Mouse (Mus musculus) forebrain, embryonic 15.5 days (tissue): ENCODE results near the gene Negr1. TPM values are rescaled to one million over a fixed set of nuclear protein-coding genes. Genes with fewer than 3 reads are reported as not detected.

Experiments
- ATAC-seq: fragments of 200-750 bp; cut with Nextera tagmentation; replicated peaks from 2 replicates; pipeline ENCODE4 v1.8.0; 2017; ENCODE audit warnings: mild to moderate bottlenecking, moderate TSS enrichment, moderate library complexity
- H3K27ac ChIP-seq: fragments of 300-500 bp; sonication (generic); replicated peaks from 2 replicates; pipeline ENCODE4 v1.5.1; 2015; ENCODE audit warnings: mild to moderate bottlenecking, inconsistent platforms
- H3K27me3 ChIP-seq: fragments of 300-500 bp; sonication (generic); 2 replicates; pipeline ENCODE4 v1.6.1; 2015; ENCODE audit warnings: inconsistent platforms
- H3K36me3 ChIP-seq: fragments of 300-500 bp; sonication (generic); 2 replicates; pipeline ENCODE4 v1.6.1; 2015; ENCODE audit warnings: mild to moderate bottlenecking, inconsistent platforms
- H3K4me1 ChIP-seq: fragments of 300-500 bp; sonication (generic); 2 replicates; pipeline ENCODE4 v1.6.1; 2015; ENCODE audit warnings: inconsistent platforms
- H3K4me2 ChIP-seq: fragments of 300-500 bp; sonication (generic); replicated peaks from 2 replicates; pipeline ENCODE4 v1.6.1; 2015; ENCODE audit warnings: mild to moderate bottlenecking, inconsistent platforms
- H3K4me3 ChIP-seq: fragments of 300-500 bp; sonication (generic); 2 replicates; pipeline ENCODE4 v1.5.1; 2015; ENCODE audit warnings: mild to moderate bottlenecking, inconsistent platforms
- H3K9ac ChIP-seq: fragments of 300-500 bp; sonication (generic); replicated peaks from 2 replicates; pipeline ENCODE4 v1.6.1; 2015; ENCODE audit warnings: mild to moderate bottlenecking, inconsistent platforms
- H3K9me3 ChIP-seq: fragments of 300-500 bp; sonication (generic); 2 replicates; pipeline ENCODE4 v1.6.1; 2016; ENCODE audit warnings: inconsistent platforms
- WGBS: fragments of 180-500 bp; shearing (Covaris S2); methylation state at CpG from one replicate; pipeline ENCODE4 v1.1.7; 2015; ENCODE audit warnings: mixed read lengths; 5-methylcytosine and 5-hydroxymethylcytosine counted together
- polyA plus RNA-seq: library from polyadenylated mRNA; unstranded; fragments of >200 nt; fragmentation: Nextera tagmentation; extraction: Ambion mirVana; gene quantifications from 2 replicates; pipeline ENCODE4 v1.2.1, GENCODE M21; 2015

Gene Negr1
- polyA plus RNA-seq, 1 experiment from 2014 or later = 40.4 TPM

DNA sequence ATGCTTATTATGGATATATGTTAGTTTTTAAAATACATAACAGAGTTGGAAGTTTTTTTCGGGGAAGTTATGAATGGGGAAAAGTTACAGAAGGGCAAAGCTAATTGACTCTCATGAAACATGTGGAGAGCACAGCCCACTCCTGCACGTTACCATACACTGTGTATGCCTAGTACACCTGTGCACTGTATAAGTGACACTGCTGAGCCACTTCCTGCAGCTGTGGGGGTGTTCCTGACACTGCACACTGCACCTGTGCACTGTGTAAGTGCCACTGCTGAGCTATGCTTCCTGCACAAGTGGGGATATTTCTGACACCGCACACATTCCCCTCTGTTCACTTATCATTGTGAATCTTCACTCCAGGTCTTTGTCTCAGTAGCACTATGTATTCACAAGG lies 261.4 kb downstream of the Negr1 start:
- Histone ChIP-seq H3K4me1 (no peaks in the 10 kb centered on the region), H3K4me2 (no peak overlapping the region), H3K36me3 (no peaks in the 10 kb centered on the region), H3K27me3 (no peaks in the 10 kb centered on the region), H3K9me3 (no peaks in the 10 kb centered on the region), H3K9ac (no peak overlapping the region), H3K4me3 (no peak overlapping the region), H3K27ac (no peak overlapping the region)
- no peak for ATAC-seq
- 84% methylated on average over 3 of the region's 3 CpGs for WGBS

GRCm38 (mm10) chr3:156833920-156834319 lies 272.3 kb downstream of the Negr1 start:
- H3K9me3 ChIP-seq = no peaks in the 10 kb centered on the region
- no peaks in the 10 kb centered on the region for H3K27me3 ChIP-seq
- no peaks in the 10 kb centered on the region for H3K36me3 ChIP-seq
- ATAC-seq = peak; percentile 80
- no peak overlapping the region for H3K4me2 ChIP-seq
- H3K4me3 ChIP-seq = no peak overlapping the region
- no peak overlapping the region for H3K9ac ChIP-seq
- no peaks in the 10 kb centered on the region for H3K4me1 ChIP-seq
- H3K27ac ChIP-seq = no peak overlapping the region
- WGBS = 27% methylated on average over 3 of the region's 3 CpGs

DNA sequence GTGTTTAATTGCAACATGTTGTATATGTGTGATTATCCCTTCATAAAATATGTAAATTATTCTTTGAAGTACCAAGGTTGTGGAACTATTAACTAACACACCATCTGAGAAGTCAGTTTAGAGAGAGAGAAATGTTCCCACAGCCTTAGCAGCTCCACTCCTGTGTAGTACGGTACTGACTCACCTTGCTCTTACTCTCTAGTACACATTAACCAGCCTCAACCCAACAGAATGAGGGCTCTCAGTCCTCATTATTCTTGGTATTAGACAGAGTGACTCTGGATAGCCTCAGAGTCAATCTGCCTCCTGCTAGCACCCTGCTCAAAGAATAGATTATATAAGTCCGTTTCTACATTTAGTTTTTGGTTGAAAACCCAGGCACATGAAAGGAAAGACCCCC lies 277.0 kb downstream of the Negr1 start:
- no peak overlapping the region for H3K4me2 ChIP-seq
- no peak overlapping the region for H3K4me3 ChIP-seq
- no peaks in the 10 kb centered on the region for H3K4me1 ChIP-seq
- H3K36me3 ChIP-seq = no peaks in the 10 kb centered on the region
- no peak overlapping the region for H3K27ac ChIP-seq
- no peak for ATAC-seq
- no peaks in the 10 kb centered on the region for H3K9me3 ChIP-seq
- 67% methylated on average over 2 of the region's 2 CpGs for WGBS
- no peaks in the 10 kb centered on the region for H3K27me3 ChIP-seq
- H3K9ac ChIP-seq = no peak overlapping the region

- no peak overlapping the region for H3K27ac ChIP-seq
- 83% methylated on average over 2 of the region's 2 CpGs for WGBS
- H3K4me1 ChIP-seq = peaks cover 3% of the 10 kb centered on the region; the same call in 1 of the 2 replicates
- H3K4me2 ChIP-seq = no peak overlapping the region
- H3K9ac ChIP-seq = no peak overlapping the region
- no peaks in the 10 kb centered on the region for H3K27me3 ChIP-seq
- H3K4me3 ChIP-seq = no peak overlapping the region
- H3K36me3 ChIP-seq = no peaks in the 10 kb centered on the region
- no peaks in the 10 kb centered on the region for H3K9me3 ChIP-seq
- ATAC-seq = no peak
Observed at GRCm38 (mm10) chr3:156848385-156848784, 286.8 kb downstream of the Negr1 start.

GRCm38 (mm10) chr3:156851921-156852320 lies 290.3 kb downstream of the Negr1 start:
- no peak for ATAC-seq
- Histone ChIP-seq H3K4me2 (no peak overlapping the region), H3K36me3 (no peaks in the 10 kb centered on the region), H3K4me3 (no peak overlapping the region), H3K27ac (no peak overlapping the region), H3K4me1 (peaks cover 3% of the 10 kb centered on the region; the same call in 1 of the 2 replicates), H3K9me3 (no peaks in the 10 kb centered on the region), H3K9ac (no peak overlapping the region), H3K27me3 (no peaks in the 10 kb centered on the region)
- 53% methylated on average over 3 of the region's 3 CpGs for WGBS

DNA sequence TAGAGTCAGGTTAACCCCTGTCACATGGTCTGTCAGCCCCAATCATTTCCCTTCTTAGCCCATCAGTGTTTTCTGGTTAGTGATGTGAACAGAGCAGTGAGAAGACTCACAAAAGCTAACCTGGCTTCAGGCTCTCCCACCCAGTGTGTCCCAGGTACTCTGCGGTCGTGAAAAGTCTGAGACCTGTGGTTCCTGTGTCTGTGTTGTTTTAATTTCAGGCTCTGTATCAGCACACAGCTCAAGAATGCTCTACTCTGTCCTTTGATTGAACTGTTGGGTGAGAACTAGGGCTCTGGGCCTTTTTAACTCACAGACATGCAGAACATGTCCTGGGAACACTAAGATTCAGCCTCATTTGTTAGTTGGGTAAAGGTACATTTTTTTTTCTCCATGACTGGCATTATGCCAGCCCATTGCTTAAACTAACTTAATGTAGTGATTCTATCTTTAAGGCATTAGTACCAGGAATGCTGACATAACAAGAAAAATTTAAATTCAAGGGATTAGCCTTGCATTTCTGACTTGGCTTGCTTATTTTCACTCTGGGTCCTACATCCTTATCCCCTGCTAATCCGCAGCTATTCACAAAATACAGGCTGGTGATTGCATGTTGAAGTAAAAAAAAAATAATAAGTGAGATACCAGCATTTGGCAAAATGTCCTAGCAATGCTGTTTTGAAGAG lies 308.8 kb downstream of the Negr1 start:
- no peak overlapping the region for H3K9ac ChIP-seq
- no peak overlapping the region for H3K4me3 ChIP-seq
- H3K36me3 ChIP-seq = no peaks in the 10 kb centered on the region
- no peaks in the 10 kb centered on the region for H3K27me3 ChIP-seq
- H3K27ac ChIP-seq = peak overlapping the region; percentile 39
- H3K4me2 ChIP-seq = no peak overlapping the region
- H3K9me3 ChIP-seq = no peaks in the 10 kb centered on the region
- ATAC-seq = peak; percentile 49
- peaks cover 14% of the 10 kb centered on the region; the same call in 1 of the 2 replicates for H3K4me1 ChIP-seq
- WGBS = 27% methylated on average over 3 of the region's 3 CpGs

DNA sequence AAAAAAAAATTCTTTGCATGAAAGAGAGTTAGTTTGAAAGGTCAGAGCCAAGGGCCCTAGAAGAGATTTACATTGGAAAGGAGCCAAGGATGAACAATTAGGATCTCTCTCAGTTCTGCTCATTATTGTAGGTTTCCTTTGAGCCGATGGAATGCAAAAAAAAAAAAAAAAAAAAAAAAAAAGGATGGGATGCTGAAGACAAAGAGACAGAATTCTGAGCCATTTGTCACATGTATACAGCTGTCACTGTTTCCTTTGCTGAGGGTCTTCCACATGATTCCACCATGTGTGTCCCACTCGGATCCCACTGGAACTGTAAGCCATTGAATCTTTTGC lies 309.3 kb downstream of the Negr1 start:
- Histone ChIP-seq H3K27ac (peak overlapping the region; percentile 39), H3K9me3 (no peaks in the 10 kb centered on the region), H3K27me3 (no peaks in the 10 kb centered on the region), H3K36me3 (no peaks in the 10 kb centered on the region), H3K4me1 (peaks cover 14% of the 10 kb centered on the region; the same call in 1 of the 2 replicates), H3K9ac (no peak overlapping the region), H3K4me2 (no peak overlapping the region), H3K4me3 (no peak overlapping the region)
- ATAC-seq = peak; percentile 74
- 10% methylated on average over 2 of the region's 2 CpGs for WGBS

DNA sequence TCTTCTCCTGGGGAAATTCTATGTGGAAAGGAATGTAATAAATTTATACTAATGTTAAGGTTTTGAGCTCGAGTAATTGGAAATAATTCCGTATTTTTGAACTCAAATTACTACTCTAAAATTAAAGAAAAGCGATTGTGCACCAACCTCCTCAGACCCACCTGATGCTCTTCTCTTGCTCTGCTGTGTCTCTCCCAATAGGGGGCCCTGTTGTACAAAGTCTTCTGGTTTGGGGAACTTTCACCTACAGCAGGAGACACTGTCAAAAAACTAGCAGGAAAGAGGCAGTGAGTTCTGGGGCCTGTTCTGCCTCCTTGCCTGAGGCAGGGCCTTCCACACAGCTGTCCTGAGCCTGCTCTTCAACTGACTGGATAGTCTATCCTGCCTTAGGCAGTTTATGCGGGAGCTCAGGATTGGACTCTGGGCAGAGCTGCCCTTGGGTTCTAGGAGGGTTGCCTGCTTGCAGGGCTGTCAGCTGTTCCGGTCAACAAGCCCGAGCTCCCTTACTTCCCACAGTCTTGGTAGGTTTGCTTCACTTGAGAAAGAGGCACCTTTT lies 310.1 kb downstream of the Negr1 start:
- Histone ChIP-seq H3K27ac (no peak overlapping the region), H3K4me2 (no peak overlapping the region), H3K4me3 (no peak overlapping the region), H3K36me3 (no peaks in the 10 kb centered on the region), H3K9ac (no peak overlapping the region), H3K9me3 (no peaks in the 10 kb centered on the region), H3K27me3 (no peaks in the 10 kb centered on the region), H3K4me1 (peaks cover 14% of the 10 kb centered on the region; the same call in 1 of the 2 replicates)
- ATAC-seq = no peak; the same call in 1 of the 2 replicates
- 82% methylated on average over 6 of the region's 6 CpGs for WGBS

DNA sequence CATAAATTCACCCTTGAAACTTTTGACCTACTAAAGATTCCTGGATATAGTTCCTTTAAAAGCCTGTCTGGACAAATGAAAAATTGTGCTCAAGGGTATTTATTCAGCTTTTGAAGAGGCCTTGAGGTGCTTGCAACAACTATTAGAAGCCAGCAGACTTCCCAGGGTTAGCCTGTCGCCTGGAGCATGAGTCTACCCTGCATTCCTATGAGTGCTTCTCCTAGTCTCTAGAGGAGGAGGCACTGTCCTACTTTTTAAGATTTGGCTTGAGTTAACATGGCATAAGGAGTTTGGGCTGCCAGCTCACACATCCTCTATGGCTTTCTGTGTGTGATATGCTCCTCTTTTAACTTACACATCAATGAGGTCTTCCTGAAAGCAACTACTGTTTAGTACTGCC lies 315.0 kb downstream of the Negr1 start:
- ATAC-seq = no peak
- Histone ChIP-seq H3K27me3 (no peaks in the 10 kb centered on the region), H3K36me3 (no peaks in the 10 kb centered on the region), H3K4me2 (no peak overlapping the region), H3K9ac (no peak overlapping the region), H3K4me3 (no peak overlapping the region), H3K27ac (no peak overlapping the region), H3K9me3 (no peaks in the 10 kb centered on the region), H3K4me1 (no peaks in the 10 kb centered on the region)
- 82% methylated on average over 1 of the region's 1 CpGs for WGBS

DNA sequence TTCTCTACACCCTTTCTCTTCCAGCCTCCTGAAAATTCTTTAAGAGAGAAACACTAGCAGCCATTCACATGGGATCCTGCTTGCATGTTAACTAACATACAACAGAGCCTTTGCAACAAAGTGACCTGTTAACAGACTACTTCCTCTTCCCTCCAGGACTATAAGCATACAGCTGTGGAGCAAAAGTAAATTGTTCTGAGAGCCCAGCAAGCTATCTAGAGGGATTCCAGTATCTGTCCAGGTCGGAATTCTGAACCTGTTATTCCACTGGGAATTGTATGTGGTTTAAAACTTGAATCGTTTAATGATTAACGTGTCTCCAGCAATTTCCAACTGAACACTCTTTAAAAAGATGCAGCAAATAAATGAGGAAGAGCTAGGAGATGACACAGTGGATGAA lies 320.5 kb downstream of the Negr1 start:
- no peak overlapping the region for H3K9ac ChIP-seq
- H3K27ac ChIP-seq = no peak overlapping the region
- ATAC-seq = no peak
- no peaks in the 10 kb centered on the region for H3K9me3 ChIP-seq
- H3K27me3 ChIP-seq = no peaks in the 10 kb centered on the region
- H3K36me3 ChIP-seq = no peaks in the 10 kb centered on the region
- H3K4me2 ChIP-seq = no peak overlapping the region
- no peaks in the 10 kb centered on the region for H3K4me1 ChIP-seq
- 80% methylated on average over 3 of the region's 3 CpGs for WGBS
- H3K4me3 ChIP-seq = no peak overlapping the region

DNA sequence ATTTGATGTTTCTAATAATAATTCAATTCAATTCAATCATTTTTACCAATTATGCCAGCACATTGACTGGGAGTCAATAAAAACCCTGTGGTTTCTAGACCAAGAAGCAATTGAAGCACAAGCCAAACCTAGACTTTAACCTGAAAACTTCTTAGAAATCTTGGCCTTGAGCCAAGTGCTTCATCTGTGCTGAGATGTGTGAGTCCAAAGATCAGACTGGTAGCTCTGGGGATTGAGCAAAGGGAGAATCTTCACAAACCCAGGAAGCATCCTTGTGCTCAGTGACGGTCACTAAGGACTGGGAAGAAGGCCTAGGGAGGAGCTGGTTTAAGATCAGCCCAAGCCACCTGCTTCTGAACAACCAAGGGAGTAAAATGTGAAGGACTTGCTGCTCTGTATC lies 322.3 kb downstream of the Negr1 start:
- no peak overlapping the region for H3K9ac ChIP-seq
- H3K36me3 ChIP-seq = no peaks in the 10 kb centered on the region
- H3K27ac ChIP-seq = no peak overlapping the region
- H3K9me3 ChIP-seq = no peaks in the 10 kb centered on the region
- H3K4me1 ChIP-seq = no peaks in the 10 kb centered on the region
- no peak overlapping the region for H3K4me2 ChIP-seq
- no peak overlapping the region for H3K4me3 ChIP-seq
- no peaks in the 10 kb centered on the region for H3K27me3 ChIP-seq
- WGBS = 90% methylated on average over 1 of the region's 1 CpGs
- no peak for ATAC-seq

- Histone ChIP-seq H3K36me3 (no peaks in the 10 kb centered on the region), H3K9ac (no peak overlapping the region), H3K9me3 (no peaks in the 10 kb centered on the region), H3K27me3 (no peaks in the 10 kb centered on the region), H3K4me2 (no peak overlapping the region), H3K4me1 (no peaks in the 10 kb centered on the region), H3K27ac (no peak overlapping the region), H3K4me3 (no peak overlapping the region)
- 91% methylated on average over 1 of the region's 1 CpGs for WGBS
- ATAC-seq = no peak
Observed at GRCm38 (mm10) chr3:156885689-156886088, 324.1 kb downstream of the Negr1 start.

GRCm38 (mm10) chr3:156886915-156887314 lies 325.3 kb downstream of the Negr1 start:
- H3K27ac ChIP-seq = no peak overlapping the region
- H3K36me3 ChIP-seq = no peaks in the 10 kb centered on the region
- H3K4me1 ChIP-seq = no peaks in the 10 kb centered on the region
- H3K4me3 ChIP-seq = no peak overlapping the region
- H3K27me3 ChIP-seq = no peaks in the 10 kb centered on the region
- no peak for ATAC-seq
- H3K9ac ChIP-seq = no peak overlapping the region
- no peak overlapping the region for H3K4me2 ChIP-seq
- WGBS = 92% methylated on average over 3 of the region's 3 CpGs
- no peaks in the 10 kb centered on the region for H3K9me3 ChIP-seq
